Mouse (Mus musculus) splenic B cell, adult 2 months (primary cell): ENCODE data around the gene Ptbp2.

Source experiments
- DNase-seq: peaks from one replicate; pipeline ENCODE4 v3.0.0-alpha.2; 2011; ENCODE audit warnings: low read depth, low spot score
- H3K27me3 ChIP-seq: 2 replicates; pipeline ENCODE4 v1.6.1; 2012; ENCODE audit warnings: mild to moderate bottlenecking, low read length, moderate library complexity, mixed read lengths; ENCODE audit not compliant: control insufficient read depth, poor library complexity, insufficient read depth, severe bottlenecking
- H3K36me3 ChIP-seq: 2 replicates; pipeline ENCODE4 v1.6.1; 2012; ENCODE audit warnings: mild to moderate bottlenecking, low read length, moderate library complexity, mixed read lengths; ENCODE audit not compliant: control insufficient read depth, poor library complexity, insufficient read depth, severe bottlenecking

The Ptbp2 gene

DNA sequence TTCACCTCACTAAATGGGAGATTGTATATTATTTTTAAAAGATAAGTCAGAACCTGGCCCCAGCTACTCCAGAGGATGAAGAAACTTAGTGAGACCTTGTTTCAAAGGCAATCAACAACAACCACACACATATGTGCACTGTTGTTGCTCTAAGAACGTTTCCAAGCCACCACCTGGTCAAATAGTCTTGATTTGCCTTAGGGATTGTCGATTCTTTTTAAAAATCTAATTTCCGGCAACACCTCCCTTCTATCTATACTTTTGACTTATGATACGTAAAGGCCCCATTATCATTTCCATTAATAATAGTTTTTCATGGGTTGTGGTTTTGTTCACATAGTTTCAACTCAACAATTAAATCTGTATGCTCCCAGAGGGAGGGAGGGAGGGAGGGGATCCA lies at the start of gene Ptbp2:
Ptbp2 (minus strand) TSS at position 101 of the 400 bp plus-strand sequence.
- no peaks in the 10 kb centered on the region for H3K36me3 ChIP-seq
- H3K27me3 ChIP-seq, result no peaks in the 10 kb centered on the region
- no peak for DNase-seq

DNA sequence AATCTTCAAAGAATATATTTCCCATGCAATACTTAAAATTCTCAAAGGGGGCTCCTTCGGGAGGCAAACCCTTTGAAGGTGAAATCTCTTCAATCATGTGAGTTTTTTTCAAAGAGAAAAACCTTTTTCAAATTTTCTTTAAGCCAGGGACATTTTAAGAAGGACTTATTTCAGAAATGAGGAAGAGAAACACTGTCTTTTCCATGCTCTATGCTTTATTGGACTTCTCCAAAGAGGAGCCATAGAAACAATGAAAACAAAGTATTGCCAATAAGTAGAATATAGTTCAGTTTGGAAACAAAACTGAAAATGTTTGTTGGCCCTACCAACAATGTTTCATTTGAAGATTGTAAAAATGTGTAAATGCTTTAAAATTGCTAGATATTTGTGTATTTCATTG lies 30.4 kb upstream of the Ptbp2 start:
- no peaks in the 10 kb centered on the region for H3K36me3 ChIP-seq
- no peak for DNase-seq
- no peaks in the 10 kb centered on the region for H3K27me3 ChIP-seq

DNA sequence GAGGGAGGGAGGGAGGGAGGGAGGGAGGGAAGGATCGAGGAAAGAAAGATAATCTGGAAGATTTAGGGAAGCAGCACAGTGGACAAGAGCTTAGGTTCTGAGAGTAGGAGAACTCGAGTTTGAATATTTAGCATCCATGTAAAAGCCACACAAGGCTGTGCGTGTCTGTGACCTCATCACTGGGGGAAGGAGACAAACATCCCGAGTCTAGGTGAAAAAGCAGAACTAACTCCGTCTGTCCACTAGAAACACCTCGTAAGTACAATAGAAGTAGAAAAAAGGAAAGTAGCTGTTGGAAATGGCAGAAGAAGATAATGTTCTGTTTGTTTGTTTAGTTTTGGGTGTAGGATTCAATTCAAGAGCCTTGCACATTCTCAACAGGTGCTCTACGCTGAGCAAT lies 21.9 kb upstream of the Ptbp2 start:
- peak; percentile 27 for DNase-seq
- Histone ChIP-seq H3K27me3 (0 out of 2 replicates have a peak, but pooled peaks cover 2% of the 10 kb centered on the region), H3K36me3 (no peaks in the 10 kb centered on the region)

DNA sequence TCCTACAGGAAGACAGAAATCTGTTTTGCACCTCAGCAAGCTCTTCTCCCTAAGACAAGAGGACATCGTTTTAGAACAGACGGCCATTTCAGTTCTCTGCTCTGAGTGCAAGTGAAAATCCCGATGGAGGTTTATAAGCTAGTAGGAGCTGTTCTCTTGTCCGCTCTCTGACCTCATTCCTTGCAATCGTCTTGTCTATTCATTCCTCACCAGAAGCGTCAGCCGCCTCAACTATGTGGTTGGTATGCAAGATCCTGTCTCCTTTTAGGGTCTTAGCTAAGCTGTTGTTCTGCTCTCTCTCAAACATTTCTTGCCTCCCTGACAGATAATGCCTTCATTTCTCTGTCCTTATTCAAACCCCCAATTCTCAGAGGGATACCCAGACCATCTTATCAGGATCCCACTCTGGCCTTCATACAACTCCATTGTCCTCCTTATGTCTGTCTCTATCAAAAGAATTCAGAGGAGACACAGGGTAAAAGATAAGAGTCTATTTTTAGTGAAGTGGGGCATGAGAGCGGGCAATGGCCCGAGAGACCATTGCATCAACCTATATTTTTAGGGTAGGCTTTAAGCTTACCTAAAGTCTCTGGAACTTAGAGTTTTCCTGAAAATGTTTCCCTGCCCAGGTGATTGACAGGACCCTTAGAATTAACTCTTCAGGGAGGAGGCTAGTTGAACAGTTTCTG lies 10.6 kb upstream of the Ptbp2 start:
- H3K36me3 ChIP-seq, result no peaks in the 10 kb centered on the region
- no peaks in the 10 kb centered on the region for H3K27me3 ChIP-seq
- DNase-seq, result no peak

DNA sequence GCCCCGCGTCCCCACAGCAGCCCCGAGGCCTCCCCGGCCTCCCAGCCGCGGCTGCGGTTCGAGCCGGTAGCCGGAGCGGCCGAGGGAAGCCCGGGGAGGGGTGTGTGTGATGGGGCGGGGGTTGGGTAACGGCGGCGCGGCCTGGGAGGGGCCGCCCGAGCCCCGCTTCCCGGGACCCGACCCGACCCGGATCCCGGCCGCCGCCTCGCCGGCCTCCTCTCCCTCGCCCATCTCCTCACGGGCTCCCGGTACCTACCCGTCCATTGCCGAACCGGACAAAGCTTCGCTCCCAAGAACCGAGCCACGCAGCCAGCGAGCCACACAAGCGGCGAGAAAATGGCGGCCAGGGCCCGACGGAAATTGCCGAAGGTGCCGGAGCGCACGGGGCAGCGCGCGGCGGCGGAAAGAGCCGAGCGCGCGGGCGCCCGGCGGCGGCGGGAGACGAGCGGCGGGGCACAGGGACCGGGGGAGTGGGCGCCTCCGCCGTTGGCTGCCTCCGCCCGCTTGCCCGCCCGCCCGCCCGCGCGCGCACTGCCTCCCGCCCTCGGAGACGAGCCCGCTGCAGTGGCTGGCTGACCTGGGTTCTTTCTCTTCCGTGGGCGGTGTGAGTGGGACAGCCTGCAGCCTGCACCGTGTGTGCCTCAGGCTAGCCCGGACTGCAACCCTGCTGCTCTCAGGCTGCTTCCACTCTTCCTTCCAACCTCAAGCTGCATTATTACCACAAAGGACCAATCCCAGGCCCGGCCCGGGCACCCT lies 1.1 kb downstream of the Ptbp2 start:
- H3K27me3 ChIP-seq, result no peaks in the 10 kb centered on the region
- peak; percentile 86 for DNase-seq
- H3K36me3 ChIP-seq, result no peaks in the 10 kb centered on the region

DNA sequence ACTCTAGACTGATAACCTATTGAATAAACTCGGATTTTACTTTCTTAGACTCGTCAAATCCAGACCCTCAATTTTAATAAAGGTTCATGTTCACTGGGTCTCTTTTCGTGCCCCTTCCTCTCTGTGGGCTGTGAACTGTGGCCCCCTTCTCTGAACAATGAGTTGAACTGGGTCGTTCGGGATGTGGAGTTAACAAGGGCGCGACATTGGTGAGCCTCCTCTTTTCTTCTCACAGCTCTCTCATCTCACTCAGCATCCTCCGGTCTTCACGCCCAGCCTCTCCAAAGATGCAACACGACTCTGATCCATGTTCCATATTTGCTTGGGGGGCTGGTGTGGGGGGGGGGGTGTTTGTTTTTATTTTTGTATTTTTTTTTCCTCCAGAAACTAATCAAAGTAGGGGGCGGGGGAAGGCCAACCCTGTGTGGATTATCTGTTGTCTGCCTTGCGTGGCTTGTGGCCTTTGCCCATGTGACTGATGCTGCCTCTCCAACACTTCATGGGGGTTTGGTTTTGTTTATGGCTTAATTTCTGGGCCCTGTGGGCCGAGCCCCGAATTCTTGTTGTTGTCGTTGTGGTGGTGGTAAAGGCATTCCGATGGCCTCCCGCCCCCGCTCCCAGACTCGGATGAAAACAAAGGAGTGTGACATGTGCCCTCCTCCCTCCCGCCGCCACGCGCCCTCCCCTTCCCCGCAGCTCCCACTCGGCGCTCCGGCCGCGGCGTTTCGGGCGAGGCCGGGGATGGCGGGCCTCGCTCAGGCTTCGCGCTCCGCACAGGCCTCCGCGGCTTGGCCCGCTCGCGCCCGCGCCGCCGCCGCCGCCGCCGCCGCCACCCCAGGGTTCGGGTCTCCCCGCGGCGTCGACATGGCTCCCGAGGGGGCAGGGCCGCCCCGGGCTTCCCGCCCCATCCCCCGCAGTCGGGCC lies 2.0 kb downstream of the Ptbp2 start:
- H3K36me3 ChIP-seq, result no peaks in the 10 kb centered on the region
- H3K27me3 ChIP-seq, result no peaks in the 10 kb centered on the region
- DNase-seq, result peak; percentile 44

DNA sequence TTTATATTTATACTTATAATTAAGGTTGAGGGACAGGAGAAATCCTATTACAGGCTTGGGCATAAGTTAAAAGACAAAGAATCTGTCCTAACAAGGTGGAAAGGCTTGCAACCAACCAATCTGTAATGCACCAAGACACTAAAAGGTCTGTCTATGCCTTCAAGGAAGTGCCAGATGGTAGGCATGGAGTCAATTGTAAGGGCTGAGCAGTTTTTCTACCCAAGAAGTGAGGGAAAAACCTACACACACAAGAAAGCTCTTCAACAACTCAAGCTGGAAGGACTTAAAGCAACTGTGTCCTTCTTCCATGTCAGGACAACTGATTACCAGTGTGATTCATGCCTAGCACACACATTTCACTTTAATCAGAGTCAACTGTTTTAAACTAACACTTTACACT lies 3.4 kb downstream of the Ptbp2 start:
- H3K27me3 ChIP-seq, result no peaks in the 10 kb centered on the region
- no peak for DNase-seq
- H3K36me3 ChIP-seq, result no peaks in the 10 kb centered on the region

DNA sequence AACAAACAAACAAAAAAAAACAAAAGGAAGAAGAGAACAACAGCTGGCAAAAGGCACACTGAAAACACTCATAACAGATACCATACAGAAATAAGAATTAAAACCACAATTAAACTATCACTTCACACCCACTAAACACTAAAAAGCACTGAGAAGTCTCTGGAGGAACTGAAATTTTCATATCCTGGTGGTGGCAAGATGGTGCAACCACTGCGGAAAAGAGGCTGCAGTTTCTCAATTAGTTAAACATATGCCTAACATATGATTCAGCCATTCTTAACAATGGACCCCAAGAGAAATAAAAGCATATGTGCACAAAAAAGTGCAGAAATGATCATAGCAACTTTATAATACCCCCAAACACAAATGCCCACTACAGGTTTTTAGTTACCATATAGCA lies 5.0 kb downstream of the Ptbp2 start:
- Histone ChIP-seq H3K27me3 (no peaks in the 10 kb centered on the region), H3K36me3 (no peaks in the 10 kb centered on the region)
- DNase-seq, result peak; percentile 41

DNA sequence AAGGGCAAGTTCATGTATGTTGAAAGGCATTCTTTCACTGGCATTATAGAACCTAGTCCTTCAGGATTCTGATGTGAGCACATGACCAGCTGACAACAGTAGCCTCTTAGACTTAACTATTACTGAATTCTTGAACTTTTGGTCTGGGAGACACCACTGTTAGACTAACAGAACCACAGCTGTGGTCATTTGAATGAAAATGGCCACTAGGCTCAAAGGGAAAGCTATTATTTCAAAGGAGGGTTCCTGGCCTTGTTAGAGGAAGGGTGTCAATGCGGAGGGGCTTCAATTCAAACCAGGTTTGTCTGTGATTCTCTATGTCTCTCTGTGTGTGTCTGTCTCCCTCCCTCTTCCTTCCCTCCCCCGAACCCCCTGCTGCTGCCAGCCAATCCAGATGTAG lies 5.8 kb downstream of the Ptbp2 start:
- H3K36me3 ChIP-seq, result no peaks in the 10 kb centered on the region
- H3K27me3 ChIP-seq, result no peaks in the 10 kb centered on the region
- no peak for DNase-seq

DNA sequence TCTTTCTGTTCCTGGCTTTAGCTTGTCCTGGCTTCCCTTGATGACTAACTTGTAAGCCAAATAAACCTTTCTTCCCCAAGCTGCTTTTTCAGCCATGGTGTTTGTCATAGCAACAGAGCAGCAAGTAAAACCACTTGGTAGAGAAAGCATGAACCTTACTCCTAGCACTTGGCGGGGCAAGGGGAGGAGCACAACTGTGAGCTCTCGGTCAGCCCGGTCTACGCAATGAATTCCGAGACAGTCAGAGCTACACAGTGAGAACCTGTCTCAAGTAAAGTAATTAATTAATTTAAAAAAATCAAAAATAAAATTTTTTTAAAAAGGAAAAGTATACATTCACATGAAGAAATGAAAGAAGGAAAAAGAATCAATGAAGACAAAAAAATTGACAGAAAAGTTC lies 8.1 kb downstream of the Ptbp2 start:
- H3K27me3 ChIP-seq, result no peaks in the 10 kb centered on the region
- H3K36me3 ChIP-seq, result no peaks in the 10 kb centered on the region
- no peak for DNase-seq

DNA sequence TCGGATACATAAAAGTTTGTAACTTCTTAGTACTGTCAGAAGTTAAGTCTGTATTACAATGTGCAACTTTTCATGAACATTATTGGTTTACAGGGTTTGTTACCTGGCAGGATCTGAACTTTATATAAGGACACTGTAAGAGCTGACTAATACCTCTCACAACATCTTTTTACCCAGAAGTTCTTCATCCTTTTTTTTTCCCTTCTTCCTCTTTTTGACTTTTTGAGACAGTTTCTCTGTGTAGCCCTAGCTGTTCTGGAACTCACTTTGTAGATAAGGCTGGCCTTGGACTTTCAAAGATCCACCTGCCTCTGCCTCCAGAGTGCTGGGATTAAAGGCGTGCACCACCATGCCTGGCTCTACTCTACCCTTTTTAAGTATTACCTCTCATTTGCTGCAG lies 11.5 kb downstream of the Ptbp2 start:
- Histone ChIP-seq H3K36me3 (no peaks in the 10 kb centered on the region), H3K27me3 (no peaks in the 10 kb centered on the region)
- no peak for DNase-seq

DNA sequence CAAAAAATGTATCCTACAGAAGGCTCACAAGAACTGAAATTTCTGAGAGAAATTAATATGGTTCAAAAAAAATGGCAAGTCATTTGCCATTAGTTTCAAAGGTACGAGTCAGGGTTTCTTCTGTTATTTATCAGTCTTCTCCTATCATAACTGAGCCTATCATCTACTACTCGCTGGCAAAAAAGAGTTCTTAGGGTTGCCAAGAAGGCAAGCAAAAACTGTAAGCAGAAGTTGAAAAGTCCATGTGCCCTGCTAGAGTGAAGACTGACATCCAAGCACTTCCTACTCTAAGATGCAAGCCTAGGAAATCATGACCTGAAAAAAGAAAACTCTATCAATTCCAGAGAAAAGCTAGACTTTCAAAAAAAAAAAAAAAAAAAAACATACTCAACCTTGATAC lies 20.5 kb downstream of the Ptbp2 start:
- Histone ChIP-seq H3K27me3 (no peaks in the 10 kb centered on the region), H3K36me3 (peaks cover 4% of the 10 kb centered on the region; the same call in 1 of the 2 replicates)
- no peak for DNase-seq

DNA sequence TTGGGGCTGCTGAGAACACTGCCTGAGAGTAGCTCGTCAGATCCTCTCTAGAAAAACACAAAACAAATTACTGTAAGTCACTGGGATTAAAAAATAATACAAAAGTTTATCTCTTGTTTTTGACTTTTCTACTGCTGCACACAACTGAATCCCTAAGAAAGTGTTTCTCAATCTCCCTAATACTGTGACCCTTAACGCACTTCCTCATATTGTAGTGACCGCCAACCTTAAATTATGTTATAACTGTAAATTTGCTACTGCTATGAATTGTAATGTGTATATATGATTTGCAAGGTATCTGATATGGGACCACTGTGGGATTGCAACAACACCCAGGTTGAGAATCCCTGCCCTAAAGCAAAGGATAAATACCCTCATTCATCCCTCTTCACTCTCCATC lies 22.5 kb downstream of the Ptbp2 start:
- peaks cover 5% of the 10 kb centered on the region; the same call in 1 of the 2 replicates for H3K36me3 ChIP-seq
- no peak for DNase-seq
- no peaks in the 10 kb centered on the region for H3K27me3 ChIP-seq

DNA sequence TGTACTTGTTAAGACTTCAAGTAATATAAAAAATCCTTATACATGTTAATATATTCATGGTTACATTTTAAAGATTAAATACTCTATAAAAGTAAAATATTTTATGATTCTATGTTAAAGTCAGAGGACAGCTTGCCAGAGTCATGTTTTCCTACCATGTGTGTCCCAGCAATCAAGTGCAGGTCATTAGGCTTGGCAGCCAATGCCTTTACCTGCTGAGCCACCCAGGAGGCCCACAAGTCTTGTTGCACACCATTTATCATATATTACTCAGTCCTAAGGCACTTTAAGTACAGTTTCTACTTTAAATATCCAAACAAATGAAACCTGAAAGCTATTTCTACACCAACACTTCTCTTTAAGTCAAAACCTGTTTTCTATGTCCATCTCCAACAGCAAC lies 30.5 kb downstream of the Ptbp2 start:
- Histone ChIP-seq H3K36me3 (0 out of 2 replicates have a peak, but pooled peaks cover 3% of the 10 kb centered on the region), H3K27me3 (no peaks in the 10 kb centered on the region)
- DNase-seq, result no peak
